Mouse (Mus musculus) heart, embryonic 13.5 days (tissue): ENCODE data around the gene Vwa1. TPM values are rescaled to one million over a fixed set of nuclear protein-coding genes. Genes with fewer than 3 reads are reported as not detected.

Experiments
- microRNA-seq: library from miRNA; unstranded; fragments of <30 nt; microRNA quantifications from one replicate; pipeline ENCODE4, GENCODE M21; 2016
- polyA plus RNA-seq: library from polyadenylated mRNA; unstranded; fragments of >200 nt; fragmentation: Nextera tagmentation; extraction: Ambion mirVana; gene quantifications from 2 replicates; pipeline ENCODE4 v1.2.1, GENCODE M21; 2015

Vwa1 gene
- polyA plus RNA-seq, 1 experiment from 2014 or later, result 3.5 TPM

Small RNAs within 50 kb of the gene (microRNA-seq; reads per million reads assigned to microRNA genes)
- gene Gm27743, result not detected

Other genes starting within 250 kb of the Vwa1 start
- 45.0 and 49.3 TPM in 2 replicates for gene Nadk, start 212.3 kb downstream of the Vwa1 start, polyA plus RNA-seq
- gene Slc35e2, start 173.3 kb downstream of the Vwa1 start, polyA plus RNA-seq, result 5.7 and 6.2 TPM in 2 replicates
- 39.6 and 40.2 TPM in 2 replicates for gene Cdk11b, start 149.8 kb downstream of the Vwa1 start, polyA plus RNA-seq
- gene Gm10563, start 129.3 kb downstream of the Vwa1 start, polyA plus RNA-seq, result not detected in 2 replicates
- 67.1 and 73.0 TPM in 2 replicates for gene Mmp23, start 121.3 kb downstream of the Vwa1 start, polyA plus RNA-seq
- gene Mib2, start 105.5 kb downstream of the Vwa1 start, polyA plus RNA-seq, result 16.5 and 16.9 TPM in 2 replicates
- 1.1 and 1.4 TPM in 2 replicates for gene Fndc10, start 80.4 kb downstream of the Vwa1 start, polyA plus RNA-seq
- 105 and 122 TPM in 2 replicates for gene Ssu72, start 69.9 kb downstream of the Vwa1 start, polyA plus RNA-seq
- gene Tmem240, start 39.9 kb downstream of the Vwa1 start, polyA plus RNA-seq, result 0.46 and 0.51 TPM in 2 replicates
- gene Atad3a, start 13.6 kb downstream of the Vwa1 start, polyA plus RNA-seq, result 87.7 and 93.2 TPM in 2 replicates
- gene Tmem88b, start 11.2 kb upstream of the Vwa1 start, polyA plus RNA-seq, result 4.2 and 5.3 TPM in 2 replicates
- not detected in 2 replicates for gene Ankrd65, start 15.7 kb upstream of the Vwa1 start, polyA plus RNA-seq
- 138 and 157 TPM in 2 replicates for gene Mrpl20, start 28.2 kb upstream of the Vwa1 start, polyA plus RNA-seq
- gene Ccnl2, start 37.8 kb upstream of the Vwa1 start, polyA plus RNA-seq, result 97.1 and 113 TPM in 2 replicates
- 126 and 144 TPM in 2 replicates for gene Aurkaip1, start 56.6 kb upstream of the Vwa1 start, polyA plus RNA-seq
- 56.7 and 59.3 TPM in 2 replicates for gene Mxra8, start 65.0 kb upstream of the Vwa1 start, polyA plus RNA-seq
- 2.8 and 2.9 TPM in 2 replicates for gene Dvl1, start 72.7 kb upstream of the Vwa1 start, polyA plus RNA-seq
- 0.09 and 0.11 TPM in 2 replicates for gene Tas1r3, start 88.7 kb upstream of the Vwa1 start, polyA plus RNA-seq
- gene Cptp, start 94.7 kb upstream of the Vwa1 start, polyA plus RNA-seq, result 9.1 and 9.8 TPM in 2 replicates
- gene Ints11, start 94.8 kb upstream of the Vwa1 start, polyA plus RNA-seq, result 36.0 and 36.4 TPM in 2 replicates
- gene Pusl1, start 117.1 kb upstream of the Vwa1 start, polyA plus RNA-seq, result 32.5 and 33.1 TPM in 2 replicates
- gene Acap3, start 117.1 kb upstream of the Vwa1 start, polyA plus RNA-seq, result 8.8 and 10.4 TPM in 2 replicates
- gene Ube2j2, start 169.1 kb upstream of the Vwa1 start, polyA plus RNA-seq, result 72.0 and 81.6 TPM in 2 replicates
- gene C1qtnf12, start 187.6 kb upstream of the Vwa1 start, polyA plus RNA-seq, result 20.3 and 32.8 TPM in 2 replicates
- 8.8 and 10.7 TPM in 2 replicates for gene B3galt6, start 218.0 kb upstream of the Vwa1 start, polyA plus RNA-seq
- 127 and 136 TPM in 2 replicates for gene Sdf4, start 218.2 kb upstream of the Vwa1 start, polyA plus RNA-seq
- 0.42 and 0.47 TPM in 2 replicates for gene Tnfrsf4, start 239.1 kb upstream of the Vwa1 start, polyA plus RNA-seq